Mouse (Mus musculus) ZHBTc4 (cell line): ENCODE data around the gene Tubb2a.

Source experiments
- DNase-seq: peaks from one replicate; pipeline ENCODE4 v3.0.0-alpha.2; 2011; ENCODE audit warnings: low read depth, low spot score

Gene Tubb2a

GRCm38 (mm10) chr13:34053673-34054282 lies 24.0 kb downstream of the Tubb2a start:
- DNase-seq = peak; percentile 44

- no peak for DNase-seq
Observed at GRCm38 (mm10) chr13:34051692-34052091, 26.1 kb downstream of the Tubb2a start.

GRCm38 (mm10) chr13:34050479-34050878 lies 27.3 kb downstream of the Tubb2a start:
- no peak for DNase-seq

GRCm38 (mm10) chr13:34047526-34047925 lies 30.3 kb downstream of the Tubb2a start:
- no peak for DNase-seq

GRCm38 (mm10) chr13:34046421-34047012 lies 31.3 kb downstream of the Tubb2a start:
- peak; percentile 86 for DNase-seq

DNA sequence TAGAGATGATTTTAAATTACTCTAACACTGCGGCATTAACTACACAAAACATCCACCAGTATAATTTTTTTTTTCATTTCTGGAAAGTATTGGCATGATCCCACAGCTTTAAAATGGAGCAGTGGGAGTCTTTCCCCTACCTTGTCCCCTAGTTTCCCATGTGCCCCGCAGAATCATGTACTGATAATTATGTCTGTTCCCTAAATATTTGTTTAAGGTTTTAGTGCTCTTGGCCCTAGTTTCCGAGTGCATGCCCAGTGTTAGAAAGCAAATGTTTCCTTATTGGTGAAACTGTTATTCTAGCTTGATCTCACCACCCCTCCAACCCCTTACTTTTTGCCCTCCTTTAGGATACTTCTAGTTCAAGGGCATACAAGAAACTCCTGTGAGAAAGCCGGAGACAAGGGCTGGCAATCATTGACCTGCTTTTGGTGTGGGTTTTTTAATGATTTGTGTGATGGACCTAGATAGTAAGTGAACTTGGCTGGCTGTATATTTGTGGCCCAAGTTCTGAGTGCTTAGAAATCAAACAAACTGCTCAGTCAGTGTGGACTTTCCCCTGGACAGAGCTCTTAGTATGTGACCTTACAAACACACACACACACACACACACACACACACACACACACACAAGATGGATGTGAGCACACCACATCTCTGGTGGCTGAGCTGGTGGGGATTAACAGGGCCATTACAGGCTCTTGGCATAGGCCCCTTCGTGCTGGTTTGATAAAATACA lies 32.1 kb downstream of the Tubb2a start:
- no peak for DNase-seq

DNA sequence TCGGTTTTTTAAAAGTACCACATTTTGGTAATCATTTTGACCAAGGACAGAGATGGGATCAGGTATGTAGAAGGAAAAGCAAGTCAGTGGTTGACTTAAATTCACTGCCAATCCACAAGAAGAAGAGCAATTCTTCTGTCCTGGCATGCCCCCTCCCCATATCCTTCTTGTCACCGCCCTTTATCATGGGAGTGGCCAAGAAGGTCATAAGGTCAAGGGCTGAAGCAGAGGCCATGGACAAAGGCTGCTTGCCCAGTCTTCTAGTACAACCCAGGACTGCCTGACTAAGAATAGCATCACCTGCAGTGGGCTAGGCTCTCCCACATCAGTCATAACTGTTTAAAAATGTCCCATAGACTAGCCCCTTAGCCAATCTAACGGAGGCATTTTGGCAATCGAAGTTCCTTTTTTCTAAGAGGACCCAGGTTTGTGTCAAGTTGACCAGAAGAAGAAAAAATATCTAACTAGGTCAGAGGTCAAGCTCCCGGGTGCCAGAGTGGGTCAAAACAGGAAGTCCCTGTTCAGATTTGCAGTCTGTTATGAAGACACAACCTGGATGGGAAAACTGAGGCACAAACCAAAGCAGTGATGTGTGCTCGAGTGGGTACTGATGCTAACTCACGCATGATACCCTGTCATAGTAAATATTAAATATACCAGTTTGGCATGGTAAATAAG lies 34.0 kb downstream of the Tubb2a start:
- peak; percentile 18 for DNase-seq

- no peak for DNase-seq
Observed at GRCm38 (mm10) chr13:34040091-34040490, 37.7 kb downstream of the Tubb2a start.

- no peak for DNase-seq
Observed at GRCm38 (mm10) chr13:34038901-34039341, 38.9 kb downstream of the Tubb2a start.

DNA sequence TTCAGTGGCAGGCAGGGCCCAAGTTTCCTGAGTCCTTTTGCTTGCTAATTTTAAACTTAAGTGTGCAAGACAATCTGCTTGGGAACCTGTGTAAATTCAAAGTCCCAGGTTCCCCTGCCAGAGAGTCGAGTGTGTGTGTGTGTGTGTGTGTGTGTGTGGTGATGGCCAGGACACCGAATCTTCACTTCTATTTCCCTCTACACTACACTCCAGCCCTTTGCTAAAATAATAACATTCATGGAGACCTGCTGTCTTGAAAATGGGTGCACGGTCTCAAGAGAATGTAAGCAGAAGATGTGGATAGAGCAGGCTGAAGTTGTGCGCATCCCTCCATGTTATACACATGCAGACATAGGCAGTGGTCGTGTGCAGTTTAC lies 39.8 kb downstream of the Tubb2a start:
- no peak for DNase-seq

GRCm38 (mm10) chr13:34037172-34038055 lies 40.4 kb downstream of the Tubb2a start, which contains the start of gene Bphl:
Bphl (plus strand) TSS chr13:34037597.
- peak; percentile 97 for DNase-seq

- no peak for DNase-seq
Observed at GRCm38 (mm10) chr13:34036726-34037125, 41.1 kb downstream of the Tubb2a start.

DNA sequence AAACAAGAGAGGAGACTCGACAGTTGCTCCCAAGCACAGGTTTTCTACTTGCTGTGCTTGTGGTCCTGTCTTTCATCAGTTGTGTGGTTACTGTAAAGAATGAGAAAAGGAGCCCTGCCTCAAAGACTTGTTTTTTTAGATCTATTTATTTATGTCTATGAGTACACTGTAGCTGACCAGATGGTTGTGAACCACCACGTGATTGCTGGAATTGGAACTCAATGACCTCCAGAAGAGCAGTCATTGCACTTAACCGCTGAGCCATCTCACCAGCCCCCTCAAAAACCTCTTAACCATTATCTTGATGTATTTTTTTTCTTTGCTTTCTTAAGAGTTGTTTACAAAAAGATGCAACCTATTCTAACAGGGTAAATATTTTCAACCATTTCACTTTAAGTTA lies 42.4 kb downstream of the Tubb2a start:
- no peak for DNase-seq

DNA sequence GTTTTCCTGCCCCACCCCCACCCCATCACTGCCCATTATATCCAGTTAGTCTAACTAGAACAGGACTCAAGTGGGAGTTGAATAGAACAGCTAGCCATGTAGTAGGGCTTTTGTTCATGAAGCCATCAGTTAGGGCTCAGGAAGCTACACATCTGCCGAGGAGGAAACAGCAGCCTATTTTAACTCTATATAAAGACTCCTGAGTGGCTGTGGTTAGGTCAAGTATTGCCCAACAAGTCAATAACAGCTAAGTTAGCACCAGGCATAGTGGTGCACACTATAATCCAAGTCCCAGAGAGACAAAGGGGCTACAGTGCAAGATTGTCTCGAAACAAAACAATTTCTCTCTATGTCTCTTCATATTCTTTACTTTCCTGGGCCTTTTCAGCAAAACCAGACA lies 45.8 kb downstream of the Tubb2a start:
- DNase-seq = peak; percentile 14
